Mouse (Mus musculus): Measurements from ENCODE around the gene Grb2.

Gene Grb2

GRCm38 (mm10) chr11:115649706-115650105 lies 58.7 kb downstream of the Grb2 start:
- no peak for TF ChIP-seq GATA4 (IDR thresholded peaks at IDR 0.05; ENCODE audit: insufficient replicate concordance, low read length)

GRCm38 (mm10) chr11:115647459-115647858 lies 60.9 kb downstream of the Grb2 start:
- no peak for TF ChIP-seq GATA4 (IDR thresholded peaks at IDR 0.05; ENCODE audit: insufficient replicate concordance, low read length)

- no peak for TF ChIP-seq GATA4 (IDR thresholded peaks at IDR 0.05; ENCODE audit: insufficient replicate concordance, low read length)
These were observed 62.0 kb downstream of the Grb2 start for GRCm38 (mm10) chr11:115646439-115646838.

- TF ChIP-seq GATA4 (IDR thresholded peaks at IDR 0.05; ENCODE audit: insufficient replicate concordance, low read length) = no peak
These were observed 64.1 kb downstream of the Grb2 start for GRCm38 (mm10) chr11:115644308-115644707.

- TF ChIP-seq GATA4 (IDR thresholded peaks at IDR 0.05; ENCODE audit: insufficient replicate concordance, low read length) = no peak
These were observed 65.1 kb downstream of the Grb2 start for GRCm38 (mm10) chr11:115643265-115643664.

GRCm38 (mm10) chr11:115642705-115643104 lies 65.7 kb downstream of the Grb2 start:
- TF ChIP-seq GATA4 (IDR thresholded peaks at IDR 0.05; ENCODE audit: insufficient replicate concordance, low read length) = no peak

GRCm38 (mm10) chr11:115641664-115642036 lies 66.7 kb downstream of the Grb2 start:
- TF ChIP-seq GATA4 (IDR thresholded peaks at IDR 0.05; ENCODE audit: insufficient replicate concordance, low read length) = no peak

- no peak for TF ChIP-seq GATA4 (IDR thresholded peaks at IDR 0.05; ENCODE audit: insufficient replicate concordance, low read length)
These were observed 67.3 kb downstream of the Grb2 start for GRCm38 (mm10) chr11:115640978-115641663.

- no peak for TF ChIP-seq GATA4 (IDR thresholded peaks at IDR 0.05; ENCODE audit: insufficient replicate concordance, low read length)
These were observed 68.0 kb downstream of the Grb2 start for GRCm38 (mm10) chr11:115640311-115640828.

- TF ChIP-seq GATA4 (IDR thresholded peaks at IDR 0.05; ENCODE audit: insufficient replicate concordance, low read length) = no peak
These were observed 68.9 kb downstream of the Grb2 start for GRCm38 (mm10) chr11:115639540-115639939.

GRCm38 (mm10) chr11:115638498-115639409 lies 69.6 kb downstream of the Grb2 start:
- TF ChIP-seq GATA4 (IDR thresholded peaks at IDR 0.05; ENCODE audit: insufficient replicate concordance, low read length) = no peak

- TF ChIP-seq GATA4 (IDR thresholded peaks at IDR 0.05; ENCODE audit: insufficient replicate concordance, low read length) = no peak
These were observed 71.4 kb downstream of the Grb2 start for GRCm38 (mm10) chr11:115636960-115637359.

GRCm38 (mm10) chr11:115635484-115635883 lies 72.9 kb downstream of the Grb2 start:
- TF ChIP-seq GATA4 (IDR thresholded peaks at IDR 0.05; ENCODE audit: insufficient replicate concordance, low read length) = no peak

GRCm38 (mm10) chr11:115635041-115635440 lies 73.4 kb downstream of the Grb2 start:
- TF ChIP-seq GATA4 (IDR thresholded peaks at IDR 0.05; ENCODE audit: insufficient replicate concordance, low read length) = no peak

GRCm38 (mm10) chr11:115634109-115634508 lies 74.3 kb downstream of the Grb2 start:
- no peak for TF ChIP-seq GATA4 (IDR thresholded peaks at IDR 0.05; ENCODE audit: insufficient replicate concordance, low read length)

GRCm38 (mm10) chr11:115632862-115633261 lies 75.5 kb downstream of the Grb2 start:
- TF ChIP-seq GATA4 (IDR thresholded peaks at IDR 0.05; ENCODE audit: insufficient replicate concordance, low read length) = no peak
